Mouse (Mus musculus) gastrocnemius, postnatal 10 days (tissue): ENCODE data around the gene Wdr90. TPM values are rescaled to one million over a fixed set of nuclear protein-coding genes. Genes with fewer than 3 reads are reported as not detected.
"Not testable (repeated sequence)": the region's sequence is repeated elsewhere in the genome, so short reads cannot be mapped to it uniquely, and the experiment has no call there.

Experiments
- DNase-seq: peaks from one replicate; pipeline ENCODE4 v3.0.0; 2021; ENCODE audit warnings: mixed read lengths
- total RNA-seq, 2 experiments: library from RNA; stranded (reverse); gene quantifications; 2 replicates each; pipeline ENCODE4 v1.2.3; 2021

The Wdr90 gene
- total RNA-seq, 2 experiments from 2014 or later: 3.3 to 5.2 TPM

DNA sequence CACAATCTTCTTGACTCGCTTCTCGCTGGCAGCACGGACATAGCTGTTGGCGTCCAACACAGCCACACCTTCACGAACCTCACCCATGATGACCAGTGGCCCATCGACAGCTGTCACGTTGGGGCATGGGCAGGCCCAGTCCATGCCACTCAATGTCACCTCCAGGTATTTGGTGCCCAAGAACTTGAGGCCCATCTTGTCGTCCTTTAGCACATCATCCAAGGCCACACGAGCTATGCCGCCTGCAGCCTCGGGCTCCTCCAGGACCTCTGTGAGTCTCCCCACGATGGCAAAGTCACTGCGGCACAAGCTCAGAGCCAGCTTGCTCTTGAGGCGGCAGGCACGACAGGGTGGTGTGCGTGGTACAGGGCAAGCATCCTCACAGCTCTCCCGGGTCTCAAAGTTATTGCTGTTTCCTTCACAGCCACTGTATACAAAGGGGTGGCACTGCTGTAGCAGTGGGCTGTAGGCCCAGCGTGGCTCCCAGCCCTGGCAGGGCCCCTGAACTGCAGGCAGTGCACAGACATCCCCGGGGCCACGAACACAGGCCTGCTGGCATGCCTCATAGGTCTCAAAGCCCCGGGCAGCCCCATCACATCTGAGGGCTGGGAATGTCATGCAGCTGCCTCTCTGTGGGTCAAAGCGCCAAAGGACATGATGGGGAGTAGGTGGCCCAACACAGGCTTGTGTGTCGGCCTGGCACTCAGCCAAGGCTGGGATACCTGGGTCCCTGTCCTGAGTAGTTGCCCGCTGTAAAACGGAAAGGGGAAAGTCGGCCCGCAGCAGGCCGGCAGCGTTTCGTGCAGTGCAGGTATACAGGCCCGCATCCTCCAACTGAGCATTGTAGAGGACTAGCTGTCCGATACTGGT lies 16.7 kb upstream of the Wdr90 start:
- DNase-seq: no peak

DNA sequence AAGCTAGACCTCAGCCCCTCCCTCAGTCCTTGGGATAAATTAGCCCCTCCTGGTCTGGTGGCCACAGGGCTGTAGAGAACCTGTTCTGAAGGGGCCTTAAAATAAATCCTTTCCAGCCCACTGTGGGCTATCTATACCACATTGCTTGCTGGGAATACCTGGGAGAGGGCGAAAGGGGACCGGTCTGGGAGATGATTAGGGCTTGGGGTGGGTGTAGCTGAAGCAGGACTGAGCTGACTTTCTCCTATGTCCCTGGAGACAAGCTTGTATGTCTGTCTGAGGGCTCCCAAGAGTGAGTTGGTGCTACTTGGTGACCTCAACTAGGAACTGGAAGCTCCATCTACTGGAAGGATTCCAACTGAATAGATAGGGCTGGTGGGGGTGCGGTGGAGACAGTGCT lies 15.7 kb upstream of the Wdr90 start:
- DNase-seq: no peak

- DNase-seq: no peak
Observed at GRCm38 (mm10) chr17:25876347-25876915, 15.1 kb upstream of the Wdr90 start.

DNA sequence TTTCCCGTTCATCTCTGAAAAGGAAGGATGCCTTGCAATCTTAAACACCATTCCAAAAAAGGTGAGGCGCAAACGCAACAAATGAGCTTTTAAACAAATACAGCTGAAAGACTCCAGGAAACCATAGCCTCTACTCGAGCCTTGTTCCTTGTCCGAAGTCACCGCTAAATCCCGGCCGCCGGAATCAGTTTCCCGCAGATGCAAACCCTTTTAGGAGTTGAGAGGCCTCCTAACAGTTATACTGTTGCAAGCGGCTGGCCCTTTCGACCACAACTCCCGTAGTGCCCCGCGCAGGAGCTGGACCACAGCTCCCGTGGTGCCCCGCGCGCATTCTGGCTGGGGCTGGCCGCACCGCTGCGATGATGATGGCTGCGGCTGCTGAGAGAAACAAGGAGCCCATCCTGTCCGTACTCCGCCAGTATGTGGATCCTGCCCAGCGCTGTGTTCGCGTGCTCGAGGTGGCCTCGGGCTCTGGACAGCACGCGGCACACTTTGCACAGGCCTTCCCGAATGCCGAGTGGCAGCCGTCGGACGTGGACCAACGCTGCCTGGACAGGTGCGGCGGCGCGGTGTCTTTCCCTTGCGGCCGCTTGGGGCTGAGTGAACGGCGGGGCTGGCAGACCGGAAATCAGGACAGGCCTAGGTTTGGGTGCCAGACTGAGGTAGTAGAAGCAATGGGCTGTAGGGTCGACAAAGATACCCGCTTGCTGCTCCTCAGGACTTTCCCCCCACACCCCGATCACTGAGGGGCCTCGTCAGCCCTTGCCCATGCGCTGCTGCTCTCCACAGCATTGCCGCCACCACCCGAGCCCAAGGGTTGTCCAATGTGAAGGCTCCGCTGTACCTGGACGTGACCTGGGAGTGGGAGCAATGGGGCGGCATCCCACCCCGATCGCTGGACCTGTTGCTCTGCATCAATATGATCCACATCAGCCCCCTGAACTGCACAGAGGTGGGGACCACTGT lies 14.2 kb upstream of the Wdr90 start:
- DNase-seq: peak; percentile 87

- DNase-seq: peak; percentile 88
Observed at GRCm38 (mm10) chr17:25874721-25875170, 13.4 kb upstream of the Wdr90 start, which contains the start of gene Mettl26. TSS of gene Mettl26 (plus strand) at chr17:25875074.

DNA sequence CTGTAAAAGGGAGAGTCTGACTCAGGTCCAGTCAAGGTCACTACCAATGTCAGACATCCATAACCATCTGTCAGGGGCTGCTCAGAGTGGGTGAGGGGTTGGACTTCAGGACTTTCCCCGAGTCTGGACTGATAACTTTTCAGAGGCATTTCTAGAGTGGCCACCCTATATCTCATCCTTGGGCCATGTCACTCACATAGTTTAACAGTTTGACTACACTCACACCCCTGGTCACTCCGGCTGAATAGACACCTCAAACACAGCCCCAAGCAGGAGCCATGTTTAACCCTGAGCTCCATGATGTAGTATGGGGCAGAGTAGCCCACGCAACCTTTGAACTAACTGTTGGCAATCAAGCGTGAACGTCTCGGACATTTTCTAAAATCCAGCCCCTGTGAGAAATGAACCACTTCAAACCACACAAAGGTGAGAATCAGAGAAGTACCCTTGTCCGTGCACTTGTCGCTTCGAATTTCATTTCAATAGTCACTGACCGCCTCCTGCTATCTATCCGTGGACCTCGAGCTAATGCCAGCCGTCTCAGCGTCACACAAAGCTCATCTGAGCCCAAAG lies 12.9 kb upstream of the Wdr90 start:
- DNase-seq: no peak

DNA sequence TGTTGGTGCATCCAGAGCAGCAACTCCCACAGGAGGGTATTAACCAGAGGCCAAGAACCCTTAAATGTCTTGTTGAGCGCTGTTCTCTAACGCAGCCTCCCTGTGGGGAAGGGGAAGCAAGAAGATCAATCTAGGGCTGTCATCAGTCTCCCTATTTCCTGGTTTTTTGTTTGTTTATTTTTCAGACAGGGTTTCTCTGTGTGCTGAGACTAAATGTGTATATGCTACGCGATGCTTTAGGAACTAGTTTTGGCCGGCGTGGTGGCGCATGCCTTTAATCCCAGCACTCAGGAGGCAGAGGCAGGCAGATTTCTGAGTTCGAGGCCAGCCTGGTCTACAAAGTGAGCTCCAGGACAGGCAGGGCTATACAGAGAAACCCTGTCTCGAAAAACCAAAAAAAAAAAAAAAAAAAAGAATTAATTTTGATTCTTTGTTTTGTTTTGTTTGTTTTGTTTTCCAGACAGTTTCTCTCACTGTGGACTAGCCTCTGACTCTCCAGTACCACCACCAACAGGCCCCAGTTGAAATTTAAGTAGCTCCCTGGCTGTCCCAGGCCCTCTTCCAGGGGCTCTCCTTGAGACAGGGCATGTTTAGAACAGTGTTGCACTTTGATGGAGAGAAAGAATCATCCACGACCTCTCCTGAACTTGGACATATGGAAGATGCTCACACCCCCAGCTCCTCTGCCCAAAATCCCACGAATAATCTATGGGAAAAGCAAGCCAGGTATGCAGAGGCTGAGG lies 12.3 kb upstream of the Wdr90 start:
- DNase-seq: no peak

DNA sequence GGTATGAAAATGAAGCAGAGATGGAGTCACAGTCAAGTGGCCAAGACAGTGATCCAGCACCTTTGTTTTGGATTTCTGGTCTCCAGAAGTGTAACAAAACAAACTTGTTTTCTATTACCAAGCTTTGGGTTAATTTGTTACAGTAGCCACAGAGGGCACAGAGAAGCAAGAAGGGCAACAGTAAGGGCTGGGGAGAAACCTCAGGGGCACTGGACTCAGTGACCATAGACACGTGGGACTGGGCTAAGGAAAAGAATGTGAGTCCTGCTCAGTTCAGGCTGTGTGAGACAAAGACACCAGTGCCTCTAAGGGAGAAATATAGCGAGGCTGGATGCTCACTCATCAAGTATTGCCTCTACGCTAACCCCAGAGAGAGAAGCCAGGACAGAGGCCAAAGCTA lies 11.4 kb upstream of the Wdr90 start:
- DNase-seq: no peak

GRCm38 (mm10) chr17:25871566-25871965 lies 10.3 kb upstream of the Wdr90 start:
- not testable (repeated sequence) for DNase-seq

DNA sequence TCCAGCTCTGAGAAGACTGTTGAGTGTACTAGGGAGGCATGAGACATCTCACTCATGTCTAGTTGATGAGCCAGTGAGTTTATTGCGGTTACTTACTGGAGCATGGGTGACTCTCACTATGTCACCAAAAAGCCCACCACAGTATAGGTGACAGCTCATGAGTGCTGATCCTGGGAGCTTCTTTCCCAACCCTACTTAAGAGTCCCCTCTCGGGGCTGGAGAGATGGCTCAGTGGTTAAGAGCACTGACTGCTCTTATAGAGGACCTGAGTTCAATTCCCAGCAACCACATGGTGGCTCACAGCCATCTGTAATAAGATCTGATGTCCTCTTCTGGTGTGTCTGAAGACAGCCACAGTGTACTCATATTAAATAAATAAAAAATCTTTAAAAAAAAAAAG lies 8.7 kb upstream of the Wdr90 start:
- no peak for DNase-seq

GRCm38 (mm10) chr17:25869498-25869897 lies 8.2 kb upstream of the Wdr90 start:
- DNase-seq: no peak

GRCm38 (mm10) chr17:25868601-25869191 lies 7.4 kb upstream of the Wdr90 start, which contains the start of gene Mcrip2:
TSS of gene Mcrip2 (minus strand) at chr17:25868764.
- DNase-seq: peak; percentile 69

DNA sequence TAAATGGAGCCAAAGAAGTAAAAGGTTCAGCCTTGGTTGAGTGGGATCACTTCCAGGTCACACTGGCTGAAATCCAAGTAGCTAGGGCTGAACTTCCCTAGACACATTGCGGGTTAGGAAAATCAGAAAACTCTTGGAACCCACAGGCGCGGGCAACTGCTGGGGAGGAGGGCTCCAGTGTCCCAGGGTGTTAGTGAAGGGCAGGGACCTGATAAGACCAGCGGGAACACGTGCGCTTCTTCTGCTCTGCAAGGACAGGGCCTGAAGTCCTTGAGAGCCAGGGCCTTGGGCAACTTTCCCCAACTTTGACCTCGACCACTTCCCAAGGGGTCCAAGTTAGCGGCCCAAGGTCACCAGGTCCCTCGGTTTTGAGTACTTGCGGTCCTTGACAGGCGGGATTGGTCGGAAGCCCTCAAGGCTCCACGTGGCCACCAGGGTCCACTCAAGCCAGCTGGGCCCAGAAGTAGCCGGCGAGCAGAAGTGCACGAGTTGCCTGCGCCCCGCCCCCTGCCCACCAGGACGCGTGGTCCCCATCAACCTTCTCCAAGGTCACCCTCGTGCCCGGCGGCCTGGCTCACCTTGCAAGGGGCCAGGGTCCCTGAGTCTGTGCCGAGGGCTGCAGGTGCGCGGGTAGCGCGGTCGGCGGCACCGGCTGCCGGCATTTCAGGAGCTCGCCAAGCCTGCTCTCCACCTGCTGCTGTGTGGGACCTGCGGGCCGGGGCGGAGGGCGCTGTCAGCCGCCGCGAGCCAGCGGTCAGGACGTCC lies 6.7 kb upstream of the Wdr90 start:
- peak; percentile 65 for DNase-seq

GRCm38 (mm10) chr17:25867509-25867835 lies 6.2 kb upstream of the Wdr90 start:
- DNase-seq: no peak

- DNase-seq: no peak
Observed at GRCm38 (mm10) chr17:25866172-25866571, 4.9 kb upstream of the Wdr90 start.

DNA sequence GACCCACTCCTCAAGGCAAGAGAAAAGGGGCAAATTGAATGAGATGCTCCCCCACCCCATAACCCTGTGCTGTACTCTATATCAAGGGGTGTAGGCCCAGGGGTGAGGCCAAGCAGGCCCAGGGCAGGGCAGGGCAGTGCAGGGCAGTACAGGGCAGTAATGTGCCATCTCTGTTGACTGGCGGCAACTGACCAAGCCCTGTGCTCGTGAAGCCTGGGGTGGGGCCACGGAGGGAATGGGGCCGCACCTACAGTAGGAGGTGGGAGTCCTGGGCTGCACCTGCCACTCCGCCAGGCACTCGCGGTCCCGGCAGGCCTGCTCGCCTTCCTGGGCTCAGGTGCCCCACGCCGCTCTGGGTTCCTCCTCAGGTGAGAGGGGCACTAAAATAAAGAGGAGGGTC lies 4.0 kb upstream of the Wdr90 start:
- DNase-seq: no peak

- no peak for DNase-seq
Observed at GRCm38 (mm10) chr17:25864311-25864710, 3.0 kb upstream of the Wdr90 start.

DNA sequence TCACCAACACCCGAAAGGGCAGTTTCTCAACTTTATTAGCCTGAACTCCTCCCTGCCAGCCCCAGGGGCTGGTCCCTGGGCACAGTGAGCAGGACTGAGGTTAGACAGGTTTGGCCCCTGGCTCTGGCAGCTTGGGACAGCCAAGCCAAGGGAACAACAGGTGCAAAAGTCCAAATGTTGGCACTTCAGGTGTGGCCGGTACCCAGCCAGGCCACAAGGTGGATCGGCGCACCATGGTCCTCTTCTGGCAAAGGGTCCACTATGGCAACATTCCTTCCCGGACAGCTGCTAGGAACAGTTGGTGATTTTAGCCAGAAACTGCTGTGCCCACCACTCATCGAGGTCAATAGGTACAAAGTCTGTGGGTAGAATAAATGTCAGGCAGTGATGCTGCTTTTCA lies 2.4 kb upstream of the Wdr90 start:
- no peak for DNase-seq

GRCm38 (mm10) chr17:25861704-25862612 lies 657 bp upstream of the Wdr90 start:
- no peak for DNase-seq
